Mouse (Mus musculus): Measurements from ENCODE around the gene Sult6b2. TPM values are rescaled to one million over a fixed set of nuclear protein-coding genes. Genes with fewer than 3 reads are reported as not detected.

Gene Sult6b2
- polyA plus RNA-seq, 1 experiment from 2014 or later: 0.09 TPM

GRCm38 (mm10) chr6:142773566-142773965 is 30.7 kb downstream of the Sult6b2 start:
- no peak overlapping the region for H3K9ac ChIP-seq (ENCODE audit: low read length)
- H3K4me2 ChIP-seq (ENCODE audit: low read length): no peak overlapping the region
- no peak for ATAC-seq (ENCODE audit: insufficient number of reproducible peaks, insufficient read depth, low FRiP score, low read depth)
- H3K27ac ChIP-seq (replicated peaks in 1 of 2; ENCODE audit: control insufficient read depth in 1 of 2, insufficient read depth in 1 of 2, low read depth in 2 of 2, low read length in 2 of 2): no peak overlapping the region
- peaks cover 0 to 13% of the 10 kb centered on the region in 2 experiments; a peak in 1 of 4 replicates for H3K4me1 ChIP-seq (ENCODE audit: control insufficient read depth in 2 of 2, insufficient read depth in 2 of 2, low read length in 2 of 2)
- no peak overlapping the region for H3K4me3 ChIP-seq (ENCODE audit: control insufficient read depth in 1 of 2, insufficient read depth in 1 of 2, low read depth in 1 of 2, low read length in 2 of 2)
- 92% methylated on average over 5 of the region's 5 CpGs for WGBS
- H3K27me3 ChIP-seq (ENCODE audit: control insufficient read depth, insufficient read depth, low read length): no peaks in the 10 kb centered on the region
- peaks cover 72% of the 10 kb centered on the region for H3K36me3 ChIP-seq (ENCODE audit: control insufficient read depth, insufficient read depth, low read length)
- H3K9me3 ChIP-seq (ENCODE audit: control insufficient read depth, low read length): no peaks in the 10 kb centered on the region

DNA sequence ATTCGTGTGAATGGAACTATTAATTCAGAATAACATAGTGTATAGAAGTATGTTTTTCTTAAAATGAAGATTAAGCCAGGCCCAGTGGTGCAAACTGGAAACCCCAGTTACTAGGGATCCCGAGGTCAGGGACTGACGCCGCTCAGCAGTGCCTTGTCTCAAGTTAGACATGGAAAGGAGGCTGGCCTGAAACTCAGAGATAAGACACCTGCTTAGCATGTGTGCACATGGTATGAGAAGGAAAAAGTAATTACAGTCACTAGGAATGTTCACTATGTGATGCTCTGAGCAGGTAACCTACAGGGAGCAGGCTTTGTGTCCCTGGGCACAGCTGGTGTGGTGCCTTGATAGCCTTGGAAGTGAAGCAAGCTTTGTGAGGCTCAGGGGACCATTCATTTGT is 32.7 kb downstream of the Sult6b2 start:
- Histone ChIP-seq H3K9ac (ENCODE audit: low read length) (no peak overlapping the region), H3K4me3 (ENCODE audit: control insufficient read depth in 1 of 2, insufficient read depth in 1 of 2, low read depth in 1 of 2, low read length in 2 of 2) (no peak overlapping the region), H3K36me3 (ENCODE audit: control insufficient read depth, insufficient read depth, low read length) (peaks cover 91% of the 10 kb centered on the region), H3K27me3 (ENCODE audit: control insufficient read depth, insufficient read depth, low read length) (no peaks in the 10 kb centered on the region), H3K27ac (replicated peaks in 1 of 2; ENCODE audit: control insufficient read depth in 1 of 2, insufficient read depth in 1 of 2, low read depth in 2 of 2, low read length in 2 of 2) (no peak overlapping the region), H3K4me1 (ENCODE audit: control insufficient read depth in 2 of 2, insufficient read depth in 2 of 2, low read length in 2 of 2) (peaks cover 0 to 9% of the 10 kb centered on the region in 2 experiments; a peak in 2 of 4 replicates), H3K4me2 (ENCODE audit: low read length) (no peak overlapping the region), H3K9me3 (ENCODE audit: control insufficient read depth, low read length) (no peaks in the 10 kb centered on the region)
- no peak for ATAC-seq (ENCODE audit: insufficient number of reproducible peaks, insufficient read depth, low FRiP score, low read depth)
- 89% methylated on average over 4 of the region's 4 CpGs for WGBS

GRCm38 (mm10) chr6:142769896-142770295 is 34.4 kb downstream of the Sult6b2 start:
- peaks cover 100% of the 10 kb centered on the region for H3K36me3 ChIP-seq (ENCODE audit: control insufficient read depth, insufficient read depth, low read length)
- WGBS: 83% methylated on average over 3 of the region's 3 CpGs
- no peaks in the 10 kb centered on the region for H3K27me3 ChIP-seq (ENCODE audit: control insufficient read depth, insufficient read depth, low read length)
- no peak overlapping the region for H3K27ac ChIP-seq (replicated peaks in 1 of 2; ENCODE audit: control insufficient read depth in 1 of 2, insufficient read depth in 1 of 2, low read depth in 2 of 2, low read length in 2 of 2)
- no peaks in the 10 kb centered on the region for H3K9me3 ChIP-seq (ENCODE audit: control insufficient read depth, low read length)
- ATAC-seq (ENCODE audit: insufficient number of reproducible peaks, insufficient read depth, low FRiP score, low read depth): no peak
- H3K4me1 ChIP-seq (ENCODE audit: control insufficient read depth in 2 of 2, insufficient read depth in 2 of 2, low read length in 2 of 2): peaks cover 0 to 6% of the 10 kb centered on the region in 2 experiments; a peak in 2 of 4 replicates
- H3K9ac ChIP-seq (ENCODE audit: low read length): no peak overlapping the region
- H3K4me3 ChIP-seq (ENCODE audit: control insufficient read depth in 1 of 2, insufficient read depth in 1 of 2, low read depth in 1 of 2, low read length in 2 of 2): no peak overlapping the region
- no peak overlapping the region for H3K4me2 ChIP-seq (ENCODE audit: low read length)

DNA sequence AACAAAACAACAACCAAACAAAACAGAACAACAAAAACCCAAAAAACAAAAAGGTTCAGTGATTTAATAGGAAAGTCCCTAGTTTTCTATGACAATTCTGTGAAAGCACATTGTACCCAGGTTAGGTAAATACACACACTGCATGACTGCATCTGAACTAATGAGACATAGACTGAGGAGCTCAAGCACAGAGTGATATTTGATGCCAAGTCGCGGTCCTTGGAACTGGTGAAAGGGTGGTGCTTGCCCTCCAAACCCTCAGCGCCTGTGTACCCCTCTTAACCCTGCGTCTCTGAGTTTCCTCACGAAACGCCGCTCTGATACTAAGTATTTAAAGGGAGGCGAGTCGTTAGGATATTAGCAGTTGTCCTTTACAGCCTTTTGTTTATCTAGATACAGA is 37.0 kb downstream of the Sult6b2 start:
- Histone ChIP-seq H3K36me3 (ENCODE audit: control insufficient read depth, insufficient read depth, low read length) (peaks cover 92% of the 10 kb centered on the region), H3K4me3 (ENCODE audit: control insufficient read depth in 1 of 2, insufficient read depth in 1 of 2, low read depth in 1 of 2, low read length in 2 of 2) (no peak overlapping the region), H3K4me1 (ENCODE audit: control insufficient read depth in 2 of 2, insufficient read depth in 2 of 2, low read length in 2 of 2) (peaks cover 0 to 6% of the 10 kb centered on the region in 2 experiments; a peak in 2 of 4 replicates), H3K9me3 (ENCODE audit: control insufficient read depth, low read length) (no peaks in the 10 kb centered on the region), H3K27me3 (ENCODE audit: control insufficient read depth, insufficient read depth, low read length) (no peaks in the 10 kb centered on the region), H3K9ac (ENCODE audit: low read length) (no peak overlapping the region), H3K27ac (replicated peaks in 1 of 2; ENCODE audit: control insufficient read depth in 1 of 2, insufficient read depth in 1 of 2, low read depth in 2 of 2, low read length in 2 of 2) (no peak overlapping the region), H3K4me2 (ENCODE audit: low read length) (no peak overlapping the region)
- 91% methylated on average over 9 of the region's 9 CpGs for WGBS
- no peak for ATAC-seq (ENCODE audit: insufficient number of reproducible peaks, insufficient read depth, low FRiP score, low read depth)

GRCm38 (mm10) chr6:142764933-142765332 is 39.4 kb downstream of the Sult6b2 start:
- Histone ChIP-seq H3K9me3 (ENCODE audit: control insufficient read depth, low read length) (no peaks in the 10 kb centered on the region), H3K9ac (ENCODE audit: low read length) (no peak overlapping the region), H3K4me3 (ENCODE audit: control insufficient read depth in 1 of 2, insufficient read depth in 1 of 2, low read depth in 1 of 2, low read length in 2 of 2) (no peak overlapping the region), H3K4me2 (ENCODE audit: low read length) (no peak overlapping the region), H3K27me3 (ENCODE audit: control insufficient read depth, insufficient read depth, low read length) (no peaks in the 10 kb centered on the region), H3K27ac (replicated peaks in 1 of 2; ENCODE audit: control insufficient read depth in 1 of 2, insufficient read depth in 1 of 2, low read depth in 2 of 2, low read length in 2 of 2) (no peak overlapping the region), H3K4me1 (ENCODE audit: control insufficient read depth in 2 of 2, insufficient read depth in 2 of 2, low read length in 2 of 2) (peaks cover 0 to 6% of the 10 kb centered on the region in 2 experiments; a peak in 2 of 4 replicates), H3K36me3 (ENCODE audit: control insufficient read depth, insufficient read depth, low read length) (peaks cover 88% of the 10 kb centered on the region)
- 85% methylated on average over 2 of the region's 2 CpGs for WGBS
- ATAC-seq (ENCODE audit: insufficient number of reproducible peaks, insufficient read depth, low FRiP score, low read depth): no peak

- Histone ChIP-seq H3K36me3 (ENCODE audit: control insufficient read depth, insufficient read depth, low read length) (peaks cover 53% of the 10 kb centered on the region), H3K27ac (replicated peaks in 1 of 2; ENCODE audit: control insufficient read depth in 1 of 2, insufficient read depth in 1 of 2, low read depth in 2 of 2, low read length in 2 of 2) (no peak overlapping the region), H3K9me3 (ENCODE audit: control insufficient read depth, low read length) (no peaks in the 10 kb centered on the region), H3K27me3 (ENCODE audit: control insufficient read depth, insufficient read depth, low read length) (no peaks in the 10 kb centered on the region), H3K4me1 (ENCODE audit: control insufficient read depth in 2 of 2, insufficient read depth in 2 of 2, low read length in 2 of 2) (peaks cover under 1 to 17% of the 10 kb centered on the region in 2 experiments; a peak in 2 of 4 replicates), H3K9ac (ENCODE audit: low read length) (no peak overlapping the region), H3K4me2 (ENCODE audit: low read length) (0 out of 2 replicates have a peak overlapping the region, but pooled peaks have one; percentile 6), H3K4me3 (ENCODE audit: control insufficient read depth in 1 of 2, insufficient read depth in 1 of 2, low read depth in 1 of 2, low read length in 2 of 2) (no peak overlapping the region)
- no peak for ATAC-seq (ENCODE audit: insufficient number of reproducible peaks, insufficient read depth, low FRiP score, low read depth)
- 73% methylated on average over 2 of the region's 2 CpGs for WGBS
These were observed 44.7 kb downstream of the Sult6b2 start for GRCm38 (mm10) chr6:142759633-142760032.

- H3K4me1 ChIP-seq (ENCODE audit: control insufficient read depth in 2 of 2, insufficient read depth in 2 of 2, low read length in 2 of 2): peaks cover 2 to 17% of the 10 kb centered on the region in 2 experiments; a peak in 2 of 4 replicates
- peak overlapping the region in 1 of 2 experiments; percentile 97; a peak in 2 of 4 replicates for H3K4me3 ChIP-seq (ENCODE audit: control insufficient read depth in 1 of 2, insufficient read depth in 1 of 2, low read depth in 1 of 2, low read length in 2 of 2)
- ATAC-seq (ENCODE audit: insufficient number of reproducible peaks, insufficient read depth, low FRiP score, low read depth): no peak
- H3K9ac ChIP-seq (ENCODE audit: low read length): no peak overlapping the region
- 92% methylated on average over 6 of the region's 6 CpGs for WGBS
- no peaks in the 10 kb centered on the region for H3K27me3 ChIP-seq (ENCODE audit: control insufficient read depth, insufficient read depth, low read length)
- H3K9me3 ChIP-seq (ENCODE audit: control insufficient read depth, low read length): no peaks in the 10 kb centered on the region
- no peak overlapping the region; a peak in 1 of 4 replicates for H3K27ac ChIP-seq (replicated peaks in 1 of 2; ENCODE audit: control insufficient read depth in 1 of 2, insufficient read depth in 1 of 2, low read depth in 2 of 2, low read length in 2 of 2)
- H3K4me2 ChIP-seq (ENCODE audit: low read length): peak overlapping the region; percentile 83
- H3K36me3 ChIP-seq (ENCODE audit: control insufficient read depth, insufficient read depth, low read length): peaks cover 47% of the 10 kb centered on the region
These were observed 45.7 kb downstream of the Sult6b2 start for GRCm38 (mm10) chr6:142758562-142758961.

GRCm38 (mm10) chr6:142757976-142758375 is 46.3 kb downstream of the Sult6b2 start:
- H3K4me3 ChIP-seq (ENCODE audit: control insufficient read depth in 1 of 2, insufficient read depth in 1 of 2, low read depth in 1 of 2, low read length in 2 of 2): peak overlapping the region; percentile 19 to 97; a peak in 3 of 4 replicates
- H3K4me1 ChIP-seq (ENCODE audit: control insufficient read depth in 2 of 2, insufficient read depth in 2 of 2, low read length in 2 of 2): peaks cover 2 to 17% of the 10 kb centered on the region in 2 experiments; a peak in 2 of 4 replicates
- H3K27me3 ChIP-seq (ENCODE audit: control insufficient read depth, insufficient read depth, low read length): no peaks in the 10 kb centered on the region
- peak overlapping the region; percentile 52 to 61; a peak in 3 of 4 replicates for H3K27ac ChIP-seq (replicated peaks in 1 of 2; ENCODE audit: control insufficient read depth in 1 of 2, insufficient read depth in 1 of 2, low read depth in 2 of 2, low read length in 2 of 2)
- 74% methylated on average over 6 of the region's 6 CpGs for WGBS
- peaks cover 45% of the 10 kb centered on the region for H3K36me3 ChIP-seq (ENCODE audit: control insufficient read depth, insufficient read depth, low read length)
- H3K4me2 ChIP-seq (ENCODE audit: low read length): peak overlapping the region; percentile 83
- ATAC-seq (ENCODE audit: insufficient number of reproducible peaks, insufficient read depth, low FRiP score, low read depth): no peak
- peak overlapping the region; percentile 22; the same call in 1 of the 2 replicates for H3K9ac ChIP-seq (ENCODE audit: low read length)
- H3K9me3 ChIP-seq (ENCODE audit: control insufficient read depth, low read length): no peaks in the 10 kb centered on the region

All from heart, embryonic 14.5 days (tissue).